Mouse (Mus musculus) bone marrow macrophage, adult 2 months (primary cell): ENCODE measurements around the gene Adamtsl1. TPM values are rescaled to one million over a fixed set of nuclear protein-coding genes. Genes with fewer than 3 reads are reported as not detected.

Source experiments
- H3K27ac ChIP-seq: 2 replicates; pipeline ENCODE4 v1.5.1; 2012; ENCODE audit warnings: low read depth, low read length; ENCODE audit not compliant: insufficient read depth
- H3K4me1 ChIP-seq: 2 replicates; pipeline ENCODE4 v1.6.1; 2012; ENCODE audit warnings: low read length; ENCODE audit not compliant: control insufficient read depth, insufficient read depth
- H3K4me3 ChIP-seq: 2 replicates; pipeline ENCODE4 v1.5.1; 2012; ENCODE audit warnings: mild to moderate bottlenecking, low read length, moderate library complexity; ENCODE audit not compliant: insufficient read depth
- CTCF ChIP-seq: IDR thresholded peaks from 2 replicates; pipeline ENCODE4 v1.5.1; 2012; ENCODE audit warnings: low read depth, mild to moderate bottlenecking, low read length, moderate library complexity
- POLR2A ChIP-seq: IDR thresholded peaks from 2 replicates; pipeline ENCODE4 v1.6.1; 2012; ENCODE audit warnings: mild to moderate bottlenecking, low read depth, low read length, borderline replicate concordance
- polyA plus RNA-seq: library from polyadenylated mRNA; stranded (reverse); fragments of >200 nt; gene quantifications from 2 replicates; pipeline ENCODE4 v1.2.4, GENCODE M21; 2012; ENCODE audit not compliant: missing spikeins, insufficient read depth, insufficient read length

The Adamtsl1 gene
- polyA plus RNA-seq, 1 experiment = not detected

GRCm38 (mm10) chr4:86020372-86021090 is 506.6 kb downstream of the Adamtsl1 start:
- Histone ChIP-seq H3K4me1 (no peaks in the 10 kb centered on the region), H3K27ac (no peak overlapping the region), H3K4me3 (no peak overlapping the region)
- no peak for TF ChIP-seq POLR2A
- no peak for TF ChIP-seq CTCF

- TF ChIP-seq CTCF (no peak), POLR2A (no peak)
- H3K4me3 ChIP-seq = no peak overlapping the region
Measured at GRCm38 (mm10) chr4:86024573-86025160, 510.7 kb downstream of the Adamtsl1 start.

GRCm38 (mm10) chr4:86029486-86029885 is 515.5 kb downstream of the Adamtsl1 start:
- no peaks in the 10 kb centered on the region for H3K4me1 ChIP-seq
- H3K27ac ChIP-seq = no peak overlapping the region
- no peak overlapping the region for H3K4me3 ChIP-seq
- TF ChIP-seq POLR2A (no peak), CTCF (no peak)

More at GRCm38 (mm10) chr4:86024573-86025160, 510.7 kb downstream of the Adamtsl1 start:
- no peak overlapping the region for H3K27ac ChIP-seq
- no peaks in the 10 kb centered on the region for H3K4me1 ChIP-seq

- Histone ChIP-seq H3K4me3 (no peak overlapping the region), H3K4me1 (no peaks in the 10 kb centered on the region), H3K27ac (no peak overlapping the region)
- TF ChIP-seq POLR2A = no peak
- TF ChIP-seq CTCF = no peak
Measured at GRCm38 (mm10) chr4:86030208-86030607, 516.2 kb downstream of the Adamtsl1 start.

- Histone ChIP-seq H3K27ac (no peak overlapping the region), H3K4me1 (no peaks in the 10 kb centered on the region), H3K4me3 (no peak overlapping the region)
- TF ChIP-seq CTCF (no peak), POLR2A (no peak)
Measured at GRCm38 (mm10) chr4:86031041-86031440, 517.1 kb downstream of the Adamtsl1 start.

- H3K27ac ChIP-seq = no peak overlapping the region
- H3K4me1 ChIP-seq = no peaks in the 10 kb centered on the region
- no peak overlapping the region for H3K4me3 ChIP-seq
- no peak for TF ChIP-seq CTCF
- TF ChIP-seq POLR2A = no peak
Measured at GRCm38 (mm10) chr4:86040921-86041320, 526.9 kb downstream of the Adamtsl1 start.

GRCm38 (mm10) chr4:86045448-86045847 is 531.5 kb downstream of the Adamtsl1 start:
- TF ChIP-seq CTCF (no peak), POLR2A (no peak)
- H3K27ac ChIP-seq = no peak overlapping the region
- no peaks in the 10 kb centered on the region for H3K4me1 ChIP-seq
- no peak overlapping the region for H3K4me3 ChIP-seq

- TF ChIP-seq CTCF (no peak), POLR2A (no peak)
- Histone ChIP-seq H3K4me1 (no peaks in the 10 kb centered on the region), H3K27ac (no peak overlapping the region), H3K4me3 (no peak overlapping the region)
Measured at GRCm38 (mm10) chr4:86045876-86046275, 531.9 kb downstream of the Adamtsl1 start.

GRCm38 (mm10) chr4:86046881-86047280 is 532.9 kb downstream of the Adamtsl1 start:
- H3K4me3 ChIP-seq = no peak overlapping the region
- TF ChIP-seq CTCF (no peak), POLR2A (no peak)
- no peaks in the 10 kb centered on the region for H3K4me1 ChIP-seq
- H3K27ac ChIP-seq = no peak overlapping the region

- no peak overlapping the region for H3K4me3 ChIP-seq
- no peaks in the 10 kb centered on the region for H3K4me1 ChIP-seq
- no peak overlapping the region for H3K27ac ChIP-seq
- no peak for TF ChIP-seq POLR2A
Measured at GRCm38 (mm10) chr4:86053487-86054237, 539.7 kb downstream of the Adamtsl1 start.
